Mouse (Mus musculus): ENCODE measurements at regions not wholly inside any gene's neighbourhood (a gene's known extent, or its start where the extent isn't known, plus 50 kb on each side); places are given as distances from the start of the nearest gene placed in this dataset.

DNA sequence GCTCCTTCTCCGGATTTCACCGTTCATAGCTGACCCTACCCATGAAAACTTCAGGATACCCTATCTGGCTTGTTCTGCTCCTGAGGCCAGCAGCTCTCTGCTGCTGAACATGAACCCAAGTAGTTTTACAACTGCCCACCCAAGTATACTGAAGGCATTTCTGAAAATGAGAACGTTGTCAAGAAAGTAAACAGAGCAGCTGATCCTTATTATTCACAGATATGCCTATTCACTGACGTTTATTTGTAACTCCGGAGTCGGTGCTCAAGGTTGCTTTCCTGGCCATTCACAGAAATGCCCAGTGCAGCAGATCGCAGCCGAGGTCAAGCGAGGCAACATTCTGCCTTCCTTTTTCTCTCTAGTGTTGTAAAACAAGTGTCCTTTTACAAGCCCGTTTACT lies 128.4 kb upstream of the N6amt1 start:
- no peak for DNase-seq (ENCODE audit: low read depth, low spot score)

DNA sequence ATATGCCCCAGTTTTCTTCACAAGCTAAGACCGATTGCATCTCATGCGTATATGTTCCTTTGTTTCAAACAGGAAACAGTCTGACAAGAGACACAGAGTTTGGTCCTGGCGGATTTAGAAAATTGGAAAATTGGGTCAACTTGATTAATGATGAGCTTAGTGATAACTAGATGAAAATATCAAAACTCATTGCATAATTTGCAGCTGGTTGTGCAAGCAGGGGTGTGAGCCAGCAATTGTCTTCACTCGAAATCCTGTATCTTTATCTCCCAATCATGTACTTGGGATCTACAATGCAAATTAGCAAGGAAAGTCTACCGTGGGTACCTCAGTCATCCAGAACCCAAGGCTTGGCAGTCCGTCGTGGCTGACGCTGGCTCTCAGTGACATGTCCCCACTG lies 128.9 kb upstream of the N6amt1 start:
- no peak for DNase-seq (ENCODE audit: low read depth, low spot score)

DNA sequence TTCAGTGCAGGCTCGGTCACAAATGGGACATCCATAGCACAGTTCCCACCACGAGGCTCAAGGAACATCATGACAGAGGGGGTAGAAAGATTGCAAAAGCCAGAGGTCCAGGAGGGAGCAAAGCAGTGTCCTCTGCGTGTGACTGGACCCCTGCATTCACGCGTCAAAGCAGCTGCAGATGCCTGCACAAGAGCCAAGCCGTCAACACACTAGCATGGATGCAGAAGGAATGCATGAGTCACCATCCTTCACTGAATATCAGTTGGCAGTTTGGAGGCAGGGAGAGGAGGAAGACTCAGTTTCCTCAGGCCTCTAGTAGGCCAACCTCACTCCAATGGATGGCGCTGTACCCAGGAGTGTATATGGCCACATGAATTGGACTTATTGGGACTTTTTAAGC lies 130.0 kb upstream of the N6amt1 start:
- no peak for DNase-seq (ENCODE audit: low read depth, low spot score)

GRCm38 (mm10) chr16:87220611-87221010 lies 133.4 kb upstream of the N6amt1 start:
- DNase-seq (ENCODE audit: low read depth, low spot score) = no peak

GRCm38 (mm10) chr16:87220201-87220600 lies 133.8 kb upstream of the N6amt1 start:
- DNase-seq (ENCODE audit: low read depth, low spot score) = no peak

DNA sequence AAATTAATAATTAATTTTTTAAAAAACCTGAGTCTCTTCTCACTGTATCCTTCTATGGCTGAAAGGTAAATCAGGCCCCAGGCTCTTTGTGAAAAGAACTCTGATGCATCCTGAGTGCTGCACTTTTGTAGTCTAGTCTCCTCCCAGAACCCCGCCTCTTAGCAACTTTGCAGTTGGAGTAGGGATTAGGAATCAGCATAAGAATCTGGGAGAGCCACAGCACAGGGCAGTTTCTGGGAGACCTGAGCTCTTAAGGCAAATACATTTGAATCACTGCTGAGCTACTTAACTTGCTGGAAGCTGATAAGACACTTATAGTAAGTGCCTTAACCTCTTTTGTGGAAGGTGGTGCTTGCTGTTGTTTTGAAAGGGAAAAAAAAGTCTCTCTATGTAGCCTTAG lies 146.1 kb upstream of the N6amt1 start:
- peak; percentile 56 for DNase-seq (ENCODE audit: low read depth, low spot score)

DNA sequence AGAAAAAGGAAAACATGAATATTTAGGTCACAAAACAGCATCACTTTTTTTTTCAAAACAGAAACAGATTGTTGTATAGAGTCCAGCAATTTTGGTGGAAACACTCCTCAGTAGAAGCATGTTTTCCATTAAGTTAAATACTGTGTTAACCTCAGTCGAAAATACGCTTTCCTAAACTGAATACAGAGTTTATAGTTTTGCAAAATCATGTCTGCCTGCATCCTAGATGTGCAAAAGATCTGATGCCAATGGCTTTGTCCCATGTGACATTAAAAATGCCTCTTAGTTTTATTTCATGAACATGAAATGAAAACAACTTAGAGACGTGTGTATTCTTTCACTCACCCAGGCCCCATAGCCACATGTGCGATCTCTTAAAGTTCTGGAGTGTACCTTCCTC lies 163.5 kb upstream of the N6amt1 start:
- no peak for DNase-seq (ENCODE audit: low read depth, low spot score)

- no peak for DNase-seq (ENCODE audit: low read depth, low spot score)
Observed at GRCm38 (mm10) chr16:87188737-87189136, 165.2 kb upstream of the N6amt1 start.

GRCm38 (mm10) chr16:87172395-87172794 lies 181.6 kb upstream of the N6amt1 start:
- DNase-seq (ENCODE audit: low read depth, low spot score) = no peak

DNA sequence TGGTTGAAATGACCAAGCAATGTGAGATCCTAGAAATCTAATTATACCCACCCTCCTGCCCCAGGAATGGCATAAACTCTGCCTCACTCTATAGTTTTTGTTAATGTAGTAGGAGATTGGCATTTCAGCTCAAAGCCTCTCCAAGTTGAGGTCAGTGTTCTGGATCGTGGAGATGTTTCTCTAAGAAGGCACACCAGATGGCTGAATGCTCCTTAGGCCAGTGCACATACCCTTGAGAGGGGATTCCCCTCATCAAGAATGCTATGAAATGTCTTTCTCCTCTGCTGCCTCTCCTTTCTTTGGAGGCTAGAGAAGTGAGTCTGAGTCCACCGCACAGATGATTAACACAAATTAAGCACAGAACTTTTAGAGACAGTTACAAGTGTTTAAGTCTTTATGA lies 214.7 kb upstream of the N6amt1 start:
- DNase-seq (ENCODE audit: low read depth, low spot score) = no peak

DNA sequence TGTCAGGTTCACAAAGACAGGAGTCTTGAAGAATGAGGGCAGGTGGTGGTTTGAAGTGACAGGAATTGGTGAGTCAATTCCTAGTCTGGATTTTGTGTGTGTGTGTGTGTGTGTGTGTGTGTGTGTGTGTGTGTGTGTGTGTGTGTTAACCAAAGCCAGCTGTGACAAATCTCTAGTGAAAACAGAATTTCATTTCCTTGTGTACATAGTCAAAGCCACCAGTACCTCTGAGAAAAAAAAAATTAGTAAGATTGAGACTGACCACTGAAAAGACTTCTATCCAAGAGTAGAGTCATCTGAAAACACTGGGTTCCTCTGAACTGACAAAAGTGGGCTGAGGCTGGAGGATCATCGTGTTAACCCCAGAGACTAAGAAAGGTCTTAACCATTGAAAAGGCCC lies 217.5 kb upstream of the N6amt1 start:
- DNase-seq (ENCODE audit: low read depth, low spot score) = no peak

- no peak for DNase-seq (ENCODE audit: low read depth, low spot score)
Observed at GRCm38 (mm10) chr16:87134452-87134851, 219.5 kb upstream of the N6amt1 start.

DNA sequence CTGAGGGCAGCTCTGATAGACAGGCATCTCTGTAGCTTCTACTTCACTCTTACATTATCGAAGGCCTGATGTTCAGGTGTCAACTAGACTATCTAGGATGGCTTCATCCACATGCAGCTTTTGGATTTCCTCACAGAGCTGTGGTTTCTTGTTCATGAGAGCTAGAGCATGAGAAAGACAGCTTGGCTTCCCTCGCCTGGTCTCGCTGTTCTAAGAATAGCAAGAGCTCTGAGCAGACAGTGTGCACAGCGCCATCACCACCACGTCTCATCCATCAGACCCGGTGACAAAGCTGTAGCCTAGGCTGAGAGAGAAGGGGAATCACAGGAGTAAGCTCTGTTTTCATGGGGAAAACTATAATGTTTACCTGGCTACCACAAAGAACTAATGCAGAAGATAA lies 220.1 kb upstream of the N6amt1 start:
- DNase-seq (ENCODE audit: low read depth, low spot score) = no peak

- DNase-seq (ENCODE audit: low read depth, low spot score) = no peak
Observed at GRCm38 (mm10) chr16:87132082-87132481, 221.9 kb upstream of the N6amt1 start.

- DNase-seq (ENCODE audit: low read depth, low spot score) = peak; percentile 4
Observed at GRCm38 (mm10) chr16:87130733-87131640, 223.0 kb upstream of the N6amt1 start.

DNA sequence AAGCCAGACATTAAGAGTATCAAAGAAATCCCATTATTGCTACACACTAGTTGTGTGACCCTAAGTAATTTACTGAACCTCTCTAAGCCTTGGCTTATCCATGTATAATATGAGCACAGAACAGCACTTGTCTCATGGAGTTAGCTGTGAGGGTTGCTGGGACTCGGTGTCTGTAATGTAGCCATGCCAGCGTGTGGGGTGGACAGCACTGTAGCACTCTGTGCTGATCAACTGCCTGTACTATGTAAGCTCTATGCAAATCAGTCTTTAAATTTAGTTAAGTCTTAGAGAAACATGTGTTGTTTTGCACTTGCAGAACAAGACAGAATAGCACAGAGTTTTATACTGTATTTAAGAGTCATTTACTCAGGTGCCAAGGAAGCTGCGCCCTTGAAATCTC lies 225.0 kb upstream of the N6amt1 start:
- no peak for DNase-seq (ENCODE audit: low read depth, low spot score)

DNA sequence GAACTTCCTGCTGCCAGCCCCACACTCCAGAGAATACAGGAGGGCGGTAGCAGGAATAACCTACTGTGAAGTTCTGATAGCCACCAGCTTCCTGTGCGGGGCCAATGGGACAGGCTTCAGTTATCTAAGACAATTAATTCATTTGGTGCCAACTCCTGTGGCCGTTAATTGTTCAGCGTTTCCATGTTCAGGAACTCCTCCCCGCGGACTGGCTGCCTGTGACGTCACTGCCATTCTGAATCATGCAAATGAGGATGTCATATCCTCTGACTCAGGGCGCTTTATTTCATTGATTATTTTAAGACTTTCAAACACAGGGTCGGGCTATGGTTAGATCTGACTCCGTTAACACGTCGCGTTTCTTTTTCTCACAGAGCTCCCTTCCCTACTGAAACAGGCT lies 225.8 kb upstream of the N6amt1 start:
- DNase-seq (ENCODE audit: low read depth, low spot score) = peak; percentile 21

DNA sequence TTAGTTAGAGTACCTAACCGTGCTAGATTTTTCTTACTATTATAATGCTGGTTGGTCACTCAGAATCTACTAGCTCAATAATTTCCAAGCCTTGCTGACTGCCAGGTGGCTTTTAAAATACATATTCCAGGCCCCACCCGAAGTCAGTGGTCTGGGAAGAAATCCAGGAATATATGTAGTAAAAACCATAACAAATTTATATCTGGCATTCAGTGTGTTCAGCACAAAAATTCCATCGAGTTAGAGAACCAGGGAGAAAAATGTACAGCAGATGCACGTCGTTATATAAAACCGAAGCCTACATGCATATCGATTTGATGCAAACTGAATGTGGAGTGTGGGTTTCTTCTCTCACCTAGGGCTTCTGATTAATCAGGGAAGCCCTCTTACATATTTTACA lies 229.5 kb upstream of the N6amt1 start:
- DNase-seq (ENCODE audit: low read depth, low spot score) = no peak

GRCm38 (mm10) chr16:87103599-87103998 lies 250.4 kb upstream of the N6amt1 start:
- no peak for DNase-seq (ENCODE audit: low read depth, low spot score)

DNA sequence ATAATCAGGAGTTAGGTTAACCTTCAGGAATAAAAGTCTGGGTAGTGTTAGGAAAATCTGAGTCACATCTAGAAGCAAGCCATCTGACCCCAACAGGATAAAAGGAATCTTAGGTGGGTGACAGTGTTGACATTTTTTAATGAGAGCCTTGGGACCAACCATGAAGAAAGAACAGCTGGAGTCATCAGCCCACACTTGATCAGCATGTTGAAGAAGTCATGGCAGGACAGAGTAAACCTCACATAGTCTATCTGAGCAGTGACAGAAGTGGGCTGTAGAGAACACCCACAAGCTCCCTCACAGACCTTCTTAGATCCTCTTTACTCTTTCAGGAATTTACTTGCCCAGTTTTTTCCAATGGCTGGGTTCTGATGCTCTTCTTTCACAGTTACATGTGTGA lies 251.9 kb upstream of the N6amt1 start:
- no peak for DNase-seq (ENCODE audit: low read depth, low spot score)

- no peak for DNase-seq (ENCODE audit: low read depth, low spot score)
Observed at GRCm38 (mm10) chr16:87092011-87092410, 262.0 kb upstream of the N6amt1 start.

DNA sequence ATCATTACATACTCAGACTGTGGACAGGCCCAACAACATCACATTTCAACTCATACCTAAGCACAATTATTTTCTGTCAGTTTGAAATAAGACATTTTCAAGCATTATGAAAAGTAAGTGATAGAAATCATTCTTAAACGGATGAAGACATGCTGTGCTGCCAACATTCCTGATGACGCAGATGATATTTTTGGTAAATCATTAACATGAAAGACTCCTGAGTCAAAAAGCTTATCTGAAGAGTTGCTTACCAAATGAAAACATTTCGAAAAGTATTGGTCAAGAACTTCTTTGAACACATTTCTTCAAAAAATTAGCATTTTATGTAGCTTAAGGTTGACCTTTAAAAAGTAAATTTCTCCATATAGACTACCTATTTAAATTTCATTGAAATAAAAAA lies 264.7 kb upstream of the N6amt1 start:
- DNase-seq (ENCODE audit: low read depth, low spot score) = no peak

DNA sequence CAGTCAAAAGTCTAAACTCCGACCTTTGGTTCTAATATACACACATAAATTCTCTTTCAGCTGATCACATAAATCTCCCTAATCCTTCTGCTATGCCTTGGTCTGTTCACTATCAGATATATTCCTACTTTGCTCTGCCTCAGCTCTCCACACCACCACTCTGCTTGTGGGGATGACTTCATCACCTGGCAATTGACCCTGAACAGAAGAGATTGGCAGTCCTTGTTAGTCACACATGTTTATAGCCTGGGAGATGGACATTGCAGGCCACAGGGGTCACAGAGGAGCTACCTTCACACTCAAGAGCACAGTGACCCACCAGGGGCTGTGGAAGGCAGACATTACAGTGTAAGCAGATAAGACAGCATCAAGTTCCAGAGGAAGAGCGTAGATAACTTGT lies 270.5 kb upstream of the N6amt1 start:
- DNase-seq (ENCODE audit: low read depth, low spot score) = no peak

- DNase-seq (ENCODE audit: low read depth, low spot score) = no peak
Observed at GRCm38 (mm10) chr16:87077385-87077784, 276.6 kb upstream of the N6amt1 start.

Measured in ES-CJ7 (cell line).